Mouse (Mus musculus): ENCODE data around the gene Zdhhc22. TPM values are rescaled to one million over a fixed set of nuclear protein-coding genes. Genes with fewer than 3 reads are reported as not detected.

Zdhhc22 gene
- total and polyA plus RNA-seq, 3 experiments = not detected

DNA sequence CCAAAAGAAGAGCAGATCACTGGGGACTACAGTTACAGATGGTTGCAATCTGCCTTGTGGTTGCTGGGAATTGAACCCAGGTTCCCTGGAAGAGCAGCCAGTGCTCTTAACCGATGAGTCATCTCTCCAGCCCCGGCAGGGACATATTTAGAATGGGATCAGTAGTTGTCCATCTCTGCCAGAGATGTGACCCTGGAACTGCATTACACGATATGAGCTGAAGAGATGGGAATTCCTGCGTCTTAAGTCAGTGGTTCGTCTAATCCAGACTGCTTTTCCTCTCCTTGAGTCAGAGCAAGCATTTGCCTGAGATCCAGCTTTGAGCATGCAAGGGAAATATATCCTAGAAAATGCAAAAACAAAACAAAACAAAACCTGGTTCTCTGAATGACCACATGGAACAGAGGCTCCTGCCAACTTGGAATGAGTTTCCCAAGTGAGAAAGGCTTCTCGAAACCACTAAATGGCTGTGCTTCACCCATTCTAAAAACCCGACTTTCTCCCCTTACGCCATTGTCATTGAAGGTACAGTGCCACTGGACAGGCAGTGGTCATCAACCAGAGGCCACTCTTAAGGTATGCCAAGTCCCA lies 54.4 kb downstream of the Zdhhc22 start:
- Histone ChIP-seq H3K79me2 (replicated peaks; ENCODE audit: control insufficient read depth, extremely low read depth, insufficient read depth, poor library complexity, severe bottlenecking) (no peaks in the 10 kb centered on the region), H3K9me3 (replicated peaks; ENCODE audit: low read length) (peaks cover 3% of the 10 kb centered on the region), H3K9ac (ENCODE audit: insufficient read depth, low read depth) (no peak overlapping the region), H3K4me1 (ENCODE audit: control insufficient read depth in 1 of 2, insufficient read depth in 2 of 2) (peaks cover 0 to 15% of the 10 kb centered on the region in 2 experiments; a peak in 3 of 4 replicates), H3K4me3 (replicated peaks in 1 of 3; ENCODE audit: low read depth in 2 of 3, low read length in 2 of 3, poor library complexity in 1 of 3) (no peak overlapping the region), H3K36me3 (replicated peaks in 1 of 2; ENCODE audit: control insufficient read depth in 1 of 2, insufficient read depth in 1 of 2, low read length in 1 of 2) (no peaks in the 10 kb centered on the region), H3K27me3 (replicated peaks) (no peaks in the 10 kb centered on the region), H3K27ac (ENCODE audit: insufficient read depth, low read depth) (no peak overlapping the region), H3K4me2 (ENCODE audit: insufficient read depth, low read depth, poor library complexity, severe bottlenecking) (no peak overlapping the region)
- no peak for TF ChIP-seq NRF1 (IDR thresholded peaks at IDR 0.05; ENCODE audit: low read depth, low read length)
- TF ChIP-seq USF1 (IDR thresholded peaks at IDR 0.05; ENCODE audit: low read depth, low read length) = no peak
- no peak for TF ChIP-seq MAX (IDR thresholded peaks at IDR 0.05; ENCODE audit: low read length)
- no peak for TF ChIP-seq ZKSCAN1 (IDR thresholded peaks at IDR 0.05; ENCODE audit: borderline replicate concordance, low read depth, low read length)
- no peak for TF ChIP-seq JUN (IDR thresholded peaks at IDR 0.05; ENCODE audit: insufficient read depth, low read depth, low read length)
- no peak for TF ChIP-seq KAT2A (IDR thresholded peaks at IDR 0.05; ENCODE audit: insufficient replicate concordance, low read length)
- no peak for TF ChIP-seq CTCF (conservative IDR thresholded peaks at IDR 0.05 in 1 of 2, IDR thresholded peaks at IDR 0.05 in 1 of 2; ENCODE audit: low read depth in 2 of 2, low read length in 2 of 2)
- TF ChIP-seq TCF12 (IDR thresholded peaks at IDR 0.05; ENCODE audit: low read depth, low read length) = no peak
- no peak for TF ChIP-seq MEF2A (IDR thresholded peaks at IDR 0.05; ENCODE audit: borderline replicate concordance, low read depth, low read length)
- no peak for TF ChIP-seq BHLHE40 (IDR thresholded peaks at IDR 0.05; ENCODE audit: low read depth, low read length)
- TF ChIP-seq SIN3A (IDR thresholded peaks at IDR 0.05; ENCODE audit: low read length) = no peak
- TF ChIP-seq ETS1 (conservative IDR thresholded peaks at IDR 0.05; ENCODE audit: low read depth, low read length) = no peak
- in situ Hi-C loops (cut with MboI; ENCODE audit: low pct_ligation_motif_present, low pct_unique_long_range_greater_than_20kb, low sequenced_read_pairs) = loop anchor here (10.0 kb wide), 1 partner anchor 161 kb away; no protein-coding TSS in a partner anchor
- DNase-seq (ENCODE audit: extremely low read depth) = no peak
- dilution Hi-C loops (cut with MboI; ENCODE audit: extremely low pct_ligation_motif_present, extremely low pct_unique_long_range_greater_than_20kb, low sequenced_read_pairs) = no loop called here

DNA sequence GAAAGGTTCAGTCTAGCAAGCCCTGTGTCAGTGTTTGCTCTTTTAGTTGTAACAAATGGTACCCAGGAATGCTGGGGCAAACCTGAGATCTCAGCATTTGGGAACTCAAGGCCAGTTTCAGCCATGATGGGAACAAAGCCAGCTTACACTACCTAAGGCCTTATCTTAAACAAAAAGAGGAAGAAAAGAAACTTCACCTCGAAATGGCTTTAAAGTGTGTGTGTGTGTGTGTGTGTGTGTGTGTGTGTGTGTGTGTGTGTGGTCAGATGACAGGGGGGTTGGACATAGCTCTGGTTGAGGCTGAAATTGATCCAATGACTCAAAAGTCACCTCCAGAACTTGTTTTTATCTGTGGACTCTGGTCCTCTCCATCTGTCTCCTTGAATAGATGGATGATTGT lies 55.5 kb downstream of the Zdhhc22 start:
- H3K4me3 ChIP-seq (replicated peaks in 1 of 3; ENCODE audit: low read depth in 2 of 3, low read length in 2 of 3, poor library complexity in 1 of 3) = no peak overlapping the region
- no peak overlapping the region for H3K27ac ChIP-seq (ENCODE audit: insufficient read depth, low read depth)
- no peak overlapping the region for H3K4me2 ChIP-seq (ENCODE audit: insufficient read depth, low read depth, poor library complexity, severe bottlenecking)
- H3K36me3 ChIP-seq (replicated peaks in 1 of 2; ENCODE audit: control insufficient read depth in 1 of 2, insufficient read depth in 1 of 2, low read length in 1 of 2) = no peaks in the 10 kb centered on the region
- no peaks in the 10 kb centered on the region for H3K79me2 ChIP-seq (replicated peaks; ENCODE audit: control insufficient read depth, extremely low read depth, insufficient read depth, poor library complexity, severe bottlenecking)
- peaks cover 7% of the 10 kb centered on the region for H3K9me3 ChIP-seq (replicated peaks; ENCODE audit: low read length)
- in situ Hi-C loops (cut with MboI; ENCODE audit: low pct_ligation_motif_present, low pct_unique_long_range_greater_than_20kb, low sequenced_read_pairs) (loop anchor here (10.0 kb wide), 1 partner anchor 160 kb away; no protein-coding TSS in a partner anchor), dilution Hi-C loops (cut with MboI; ENCODE audit: extremely low pct_ligation_motif_present, extremely low pct_unique_long_range_greater_than_20kb, low sequenced_read_pairs) (no loop called here)
- TF ChIP-seq MAX (IDR thresholded peaks at IDR 0.05; ENCODE audit: low read length) (no peak), EP300 (IDR thresholded peaks at IDR 0.05; ENCODE audit: low read length) (no peak), GABPA (IDR thresholded peaks at IDR 0.05; ENCODE audit: insufficient replicate concordance, low read depth, low read length) (no peak), USF1 (IDR thresholded peaks at IDR 0.05; ENCODE audit: low read depth, low read length) (no peak), SMC3 (IDR thresholded peaks at IDR 0.05; ENCODE audit: low read depth, low read length) (no peak), POLR2AphosphoS2 (IDR thresholded peaks at IDR 0.05; ENCODE audit: low read depth, low read length) (no peak), MAZ (IDR thresholded peaks at IDR 0.05; ENCODE audit: low read depth, low read length) (no peak), ETS1 (conservative IDR thresholded peaks at IDR 0.05; ENCODE audit: low read depth, low read length) (no peak), RCOR1 (conservative IDR thresholded peaks at IDR 0.05; ENCODE audit: low read depth, low read length) (no peak), USF2 (conservative IDR thresholded peaks at IDR 0.05; ENCODE audit: low read depth, low read length) (no peak), ZNF384 (IDR thresholded peaks at IDR 0.05; ENCODE audit: low read depth, low read length) (no peak), CTCF (conservative IDR thresholded peaks at IDR 0.05 in 1 of 2, IDR thresholded peaks at IDR 0.05 in 1 of 2; ENCODE audit: low read depth in 2 of 2, low read length in 2 of 2) (no peak), CHD1 (IDR thresholded peaks at IDR 0.05; ENCODE audit: low read depth, low read length) (no peak), MYC (IDR thresholded peaks at IDR 0.05; ENCODE audit: low read depth, low read length) (no peak), JUN (IDR thresholded peaks at IDR 0.05; ENCODE audit: insufficient read depth, low read depth, low read length) (no peak), ZKSCAN1 (IDR thresholded peaks at IDR 0.05; ENCODE audit: borderline replicate concordance, low read depth, low read length) (no peak), PAX5 (IDR thresholded peaks at IDR 0.05; ENCODE audit: low read length) (no peak)
- H3K27me3 ChIP-seq (replicated peaks) = no peaks in the 10 kb centered on the region
- peaks cover 0 to 12% of the 10 kb centered on the region in 2 experiments; a peak in 1 of 4 replicates for H3K4me1 ChIP-seq (ENCODE audit: control insufficient read depth in 1 of 2, insufficient read depth in 2 of 2)
- DNase-seq (ENCODE audit: extremely low read depth) = no peak
- no peak overlapping the region for H3K9ac ChIP-seq (ENCODE audit: insufficient read depth, low read depth)
